Mouse (Mus musculus): ENCODE measurements around the gene Ece2. TPM values are rescaled to one million over a fixed set of nuclear protein-coding genes. Genes with fewer than 3 reads are reported as not detected.

The Ece2 gene
- polyA plus RNA-seq, 1 experiment from 2014 or later = 3.3 TPM

DNA sequence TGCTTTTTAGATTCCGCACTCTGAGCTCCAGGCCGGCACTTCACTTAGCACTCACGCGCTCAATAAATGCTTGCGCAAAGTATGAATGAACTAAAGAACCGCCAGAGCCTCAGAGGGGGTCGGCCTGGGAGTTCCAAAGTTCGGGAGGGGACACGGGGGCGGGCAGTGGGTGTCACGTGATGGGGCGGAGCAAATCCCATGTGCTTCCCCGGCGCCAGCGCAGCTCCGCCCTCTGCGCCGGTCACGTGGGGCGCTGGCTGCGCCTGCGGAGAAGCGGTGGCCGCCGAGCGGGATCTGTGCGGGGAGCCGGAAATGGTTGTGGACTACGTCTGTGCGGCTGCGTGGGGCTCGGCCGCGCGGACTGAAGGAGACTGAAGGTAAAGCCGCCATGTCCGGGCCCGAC is 42.9 kb downstream of the Ece2 start:
- WGBS = under 1% methylated on average over 25 of the region's 38 CpGs
- Histone ChIP-seq H3K9ac (ENCODE audit: low read depth, low read length) (peak overlapping the region; percentile 91), H3K4me2 (ENCODE audit: low read depth, low read length) (peak overlapping the region; percentile 98), H3K36me3 (ENCODE audit: control insufficient read depth, insufficient read depth, low read length) (peaks cover 36% of the 10 kb centered on the region), H3K27me3 (replicated peaks; ENCODE audit: control insufficient read depth, insufficient read depth, low read length) (no peaks in the 10 kb centered on the region), H3K4me3 (ENCODE audit: low read depth, low read length) (peak overlapping the region; percentile 95), H3K9me3 (ENCODE audit: control insufficient read depth, low read length) (no peaks in the 10 kb centered on the region), H3K4me1 (ENCODE audit: control insufficient read depth, insufficient read depth, low read length) (peaks cover 13% of the 10 kb centered on the region; the same call in 1 of the 2 replicates), H3K27ac (replicated peaks; ENCODE audit: low read depth, low read length) (peak overlapping the region; percentile 95)
- peak; percentile 97 for DNase-seq (ENCODE audit: low spot score)
- peak; percentile 96 for ATAC-seq (ENCODE audit: low read depth)

- Histone ChIP-seq H3K36me3 (ENCODE audit: control insufficient read depth, insufficient read depth, low read length) (peaks cover 42% of the 10 kb centered on the region), H3K27ac (replicated peaks; ENCODE audit: low read depth, low read length) (peak overlapping the region; percentile 95), H3K9ac (ENCODE audit: low read depth, low read length) (peak overlapping the region; percentile 91), H3K4me2 (ENCODE audit: low read depth, low read length) (peak overlapping the region; percentile 98), H3K9me3 (ENCODE audit: control insufficient read depth, low read length) (no peaks in the 10 kb centered on the region), H3K4me1 (ENCODE audit: control insufficient read depth, insufficient read depth, low read length) (peaks cover 13% of the 10 kb centered on the region; the same call in 1 of the 2 replicates), H3K27me3 (replicated peaks; ENCODE audit: control insufficient read depth, insufficient read depth, low read length) (no peaks in the 10 kb centered on the region), H3K4me3 (ENCODE audit: low read depth, low read length) (peak overlapping the region; percentile 95)
- 0% methylated on average over 9 of the region's 78 CpGs for WGBS
- DNase-seq (ENCODE audit: low spot score) (peak; percentile 51), ATAC-seq (ENCODE audit: low read depth) (peak; percentile 79)
Observed at GRCm38 (mm10) chr16:20672965-20673705, 43.5 kb downstream of the Ece2 start.

GRCm38 (mm10) chr16:20673706-20674303 is 44.2 kb downstream of the Ece2 start:
- peak overlapping the region; percentile 95 for H3K27ac ChIP-seq (replicated peaks; ENCODE audit: low read depth, low read length)
- H3K36me3 ChIP-seq (ENCODE audit: control insufficient read depth, insufficient read depth, low read length) = peaks cover 49% of the 10 kb centered on the region
- peak overlapping the region; percentile 95 for H3K4me3 ChIP-seq (ENCODE audit: low read depth, low read length)
- H3K9ac ChIP-seq (ENCODE audit: low read depth, low read length) = peak overlapping the region; percentile 91
- no peaks in the 10 kb centered on the region for H3K27me3 ChIP-seq (replicated peaks; ENCODE audit: control insufficient read depth, insufficient read depth, low read length)
- peak; percentile 43 for DNase-seq (ENCODE audit: low spot score)
- H3K9me3 ChIP-seq (ENCODE audit: control insufficient read depth, low read length) = no peaks in the 10 kb centered on the region
- WGBS = 5% methylated on average over 14 of the region's 14 CpGs
- H3K4me1 ChIP-seq (ENCODE audit: control insufficient read depth, insufficient read depth, low read length) = peaks cover 13% of the 10 kb centered on the region; the same call in 1 of the 2 replicates
- H3K4me2 ChIP-seq (ENCODE audit: low read depth, low read length) = peak overlapping the region; percentile 98
- ATAC-seq (ENCODE audit: low read depth) = no peak

DNA sequence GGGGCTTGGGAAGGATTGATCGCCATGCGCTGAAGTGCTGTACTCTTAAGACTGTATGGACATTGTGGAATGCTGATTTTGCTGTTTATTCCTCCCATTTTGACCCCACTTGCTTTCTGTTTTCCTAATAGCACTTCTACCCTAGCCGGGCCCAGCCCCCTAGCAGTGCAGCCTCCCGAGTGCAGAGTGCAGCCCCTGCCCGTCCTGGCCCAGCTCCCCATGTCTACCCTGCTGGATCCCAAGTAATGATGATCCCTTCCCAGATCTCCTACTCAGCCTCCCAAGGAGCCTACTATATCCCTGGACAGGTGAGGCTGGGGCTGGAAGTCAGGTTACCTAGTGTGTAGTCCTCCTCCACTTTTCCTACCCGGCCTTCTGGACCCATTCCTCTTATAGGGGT is 45.6 kb downstream of the Ece2 start:
- H3K36me3 ChIP-seq (ENCODE audit: control insufficient read depth, insufficient read depth, low read length) = peaks cover 63% of the 10 kb centered on the region
- 86% methylated on average over 6 of the region's 6 CpGs for WGBS
- 0 out of 2 replicates have a peak overlapping the region, but pooled peaks have one; percentile 5 for H3K4me3 ChIP-seq (ENCODE audit: low read depth, low read length)
- H3K27me3 ChIP-seq (replicated peaks; ENCODE audit: control insufficient read depth, insufficient read depth, low read length) = no peaks in the 10 kb centered on the region
- H3K9ac ChIP-seq (ENCODE audit: low read depth, low read length) = no peak overlapping the region
- no peak overlapping the region for H3K27ac ChIP-seq (replicated peaks; ENCODE audit: low read depth, low read length)
- peaks cover 13% of the 10 kb centered on the region; the same call in 1 of the 2 replicates for H3K4me1 ChIP-seq (ENCODE audit: control insufficient read depth, insufficient read depth, low read length)
- ATAC-seq (ENCODE audit: low read depth) (no peak), DNase-seq (ENCODE audit: low spot score) (no peak)
- H3K4me2 ChIP-seq (ENCODE audit: low read depth, low read length) = no peak overlapping the region
- no peaks in the 10 kb centered on the region for H3K9me3 ChIP-seq (ENCODE audit: control insufficient read depth, low read length)

DNA sequence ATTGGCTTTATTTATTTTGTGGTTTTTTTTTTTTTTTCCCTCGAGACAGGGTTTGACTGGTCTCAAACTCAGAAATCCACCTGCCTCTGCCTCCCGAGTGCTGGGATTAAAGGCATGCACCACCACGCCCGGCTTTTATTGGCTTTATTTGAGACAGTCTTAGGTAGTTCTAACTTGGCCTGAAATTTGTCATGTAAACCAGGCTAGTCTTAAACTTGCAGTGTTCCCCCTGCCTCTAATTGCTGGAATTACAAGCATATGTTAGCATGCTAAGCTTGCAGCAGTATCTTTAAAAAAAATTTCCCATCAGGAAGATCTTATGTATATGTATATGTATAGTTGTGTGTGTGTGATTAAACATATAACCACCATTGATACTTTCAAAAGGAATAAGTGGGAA is 47.1 kb downstream of the Ece2 start:
- 73% methylated on average over 4 of the region's 4 CpGs for WGBS
- DNase-seq (ENCODE audit: low spot score) = no peak

DNA sequence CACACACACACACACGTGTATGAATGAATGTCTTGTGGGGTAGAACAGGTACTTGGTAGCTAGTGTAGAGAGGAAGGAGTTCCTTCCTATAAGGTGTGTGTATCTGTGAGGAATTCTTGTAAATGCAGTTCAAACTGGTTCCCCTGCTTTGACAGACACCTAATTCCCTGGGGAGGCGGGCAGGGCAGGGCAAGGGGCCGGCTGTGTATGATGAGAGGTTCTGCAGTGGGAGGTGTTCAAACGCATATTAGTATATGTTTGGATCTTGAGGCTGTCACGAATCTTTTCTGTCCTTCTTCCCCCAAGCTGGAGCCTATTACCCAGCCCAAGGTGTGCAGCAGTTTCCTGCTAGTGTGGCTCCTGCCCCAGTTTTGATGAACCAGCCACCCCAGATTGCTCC is 47.8 kb downstream of the Ece2 start:
- Histone ChIP-seq H3K9me3 (ENCODE audit: control insufficient read depth, low read length) (no peaks in the 10 kb centered on the region), H3K27me3 (replicated peaks; ENCODE audit: control insufficient read depth, insufficient read depth, low read length) (no peaks in the 10 kb centered on the region), H3K4me1 (ENCODE audit: control insufficient read depth, insufficient read depth, low read length) (peaks cover 13% of the 10 kb centered on the region; the same call in 1 of the 2 replicates), H3K9ac (ENCODE audit: low read depth, low read length) (no peak overlapping the region), H3K27ac (replicated peaks; ENCODE audit: low read depth, low read length) (no peak overlapping the region), H3K36me3 (ENCODE audit: control insufficient read depth, insufficient read depth, low read length) (peaks cover 85% of the 10 kb centered on the region), H3K4me2 (ENCODE audit: low read depth, low read length) (no peak overlapping the region), H3K4me3 (ENCODE audit: low read depth, low read length) (no peak overlapping the region)
- ATAC-seq (ENCODE audit: low read depth) (no peak), DNase-seq (ENCODE audit: low spot score) (no peak)
- 83% methylated on average over 5 of the region's 5 CpGs for WGBS

More for the DNA sequence above, 47.1 kb downstream of the Ece2 start:
- Histone ChIP-seq H3K4me1 (ENCODE audit: control insufficient read depth, insufficient read depth, low read length) (peaks cover 13% of the 10 kb centered on the region; the same call in 1 of the 2 replicates), H3K9ac (ENCODE audit: low read depth, low read length) (no peak overlapping the region), H3K27me3 (replicated peaks; ENCODE audit: control insufficient read depth, insufficient read depth, low read length) (no peaks in the 10 kb centered on the region), H3K4me2 (ENCODE audit: low read depth, low read length) (no peak overlapping the region), H3K27ac (replicated peaks; ENCODE audit: low read depth, low read length) (no peak overlapping the region), H3K36me3 (ENCODE audit: control insufficient read depth, insufficient read depth, low read length) (peaks cover 78% of the 10 kb centered on the region), H3K4me3 (ENCODE audit: low read depth, low read length) (no peak overlapping the region), H3K9me3 (ENCODE audit: control insufficient read depth, low read length) (no peaks in the 10 kb centered on the region)
- no peak for ATAC-seq (ENCODE audit: low read depth)

- Histone ChIP-seq H3K4me3 (ENCODE audit: low read depth, low read length) (no peak overlapping the region), H3K27me3 (replicated peaks; ENCODE audit: control insufficient read depth, insufficient read depth, low read length) (no peaks in the 10 kb centered on the region), H3K4me2 (ENCODE audit: low read depth, low read length) (no peak overlapping the region), H3K9ac (ENCODE audit: low read depth, low read length) (no peak overlapping the region), H3K27ac (replicated peaks; ENCODE audit: low read depth, low read length) (no peak overlapping the region), H3K36me3 (ENCODE audit: control insufficient read depth, insufficient read depth, low read length) (peaks cover 92% of the 10 kb centered on the region), H3K4me1 (ENCODE audit: control insufficient read depth, insufficient read depth, low read length) (peaks cover 13% of the 10 kb centered on the region; the same call in 1 of the 2 replicates), H3K9me3 (ENCODE audit: control insufficient read depth, low read length) (no peaks in the 10 kb centered on the region)
- peak; percentile 61 for DNase-seq (ENCODE audit: low spot score)
- no peak; the same call in 1 of the 2 replicates for ATAC-seq (ENCODE audit: low read depth)
- WGBS = 90% methylated on average over 10 of the region's 10 CpGs
Observed at GRCm38 (mm10) chr16:20677974-20678675, 48.5 kb downstream of the Ece2 start.

GRCm38 (mm10) chr16:20690774-20691173 is 61.1 kb downstream of the Ece2 start:
- Histone ChIP-seq H3K4me2 (ENCODE audit: low read depth, low read length) (no peak overlapping the region), H3K9me3 (ENCODE audit: control insufficient read depth, low read length) (no peaks in the 10 kb centered on the region), H3K27me3 (replicated peaks; ENCODE audit: control insufficient read depth, insufficient read depth, low read length) (no peaks in the 10 kb centered on the region), H3K36me3 (ENCODE audit: control insufficient read depth, insufficient read depth, low read length) (peaks cover 67% of the 10 kb centered on the region), H3K4me3 (ENCODE audit: low read depth, low read length) (no peak overlapping the region), H3K4me1 (ENCODE audit: control insufficient read depth, insufficient read depth, low read length) (peaks cover 8% of the 10 kb centered on the region), H3K27ac (replicated peaks; ENCODE audit: low read depth, low read length) (no peak overlapping the region), H3K9ac (ENCODE audit: low read depth, low read length) (no peak overlapping the region)
- DNase-seq (ENCODE audit: low spot score) = no peak
- no peak for ATAC-seq (ENCODE audit: low read depth)
- 85% methylated on average over 3 of the region's 3 CpGs for WGBS

Data from embryonic facial prominence, embryonic 14.5 days (tissue).